Mouse (Mus musculus): ENCODE measurements around the gene Gm8094.
"Not testable (repeated sequence)": the region's sequence is repeated elsewhere in the genome, so short reads cannot be mapped to it uniquely, and the experiment has no call there.

DNA sequence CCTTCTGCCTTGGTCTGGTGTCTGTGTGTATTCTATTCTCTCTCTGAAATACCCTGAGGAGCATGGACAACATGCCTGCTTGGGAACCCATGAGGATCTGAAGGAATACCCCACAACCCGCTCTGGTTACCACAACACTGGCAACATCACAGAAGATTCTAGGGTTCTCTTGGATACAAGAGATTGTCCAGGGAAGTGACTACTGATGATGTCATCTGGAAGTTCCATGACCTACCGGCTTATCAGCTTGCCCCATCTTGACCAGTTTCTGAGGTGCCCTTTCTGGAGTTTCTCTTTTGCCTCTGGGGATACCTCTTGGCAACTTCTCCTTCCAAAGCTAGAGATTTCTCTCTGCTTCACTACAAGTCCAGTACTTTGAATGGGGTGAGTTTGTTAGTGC lies at the start of gene Gm8094:
- TF ChIP-seq ZC3H11A (IDR thresholded peaks at IDR 0.05; ENCODE audit: borderline replicate concordance, low read depth, low read length); HCFC1 (IDR thresholded peaks at IDR 0.05; ENCODE audit: borderline replicate concordance, insufficient read depth, low read length); MAFK (IDR thresholded peaks at IDR 0.05; ENCODE audit: insufficient read depth, low read depth, low read length); CHD2 (IDR thresholded peaks at IDR 0.05; ENCODE audit: low read depth, low read length): not testable (repeated sequence)
